Mouse (Mus musculus): ENCODE data around the gene Lsm2. TPM values are rescaled to one million over a fixed set of nuclear protein-coding genes. Genes with fewer than 3 reads are reported as not detected.
"Not testable (repeated sequence)": the region's sequence is repeated elsewhere in the genome, so short reads cannot be mapped to it uniquely, and the experiment has no call there.

Lsm2 gene
- total RNA-seq, 2 experiments from 2014 or later = 35.9 to 38.5 TPM

GRCm38 (mm10) chr17:34980655-34981054 lies 1.0 kb upstream of the Lsm2 start:
- intact Hi-C loops (cut with DNase I) = no loop called here
- no peak for DNase-seq

GRCm38 (mm10) chr17:34982328-34982727 lies 666 bp downstream of the Lsm2 start:
- DNase-seq = no peak
- intact Hi-C loops (cut with DNase I) = no loop called here

GRCm38 (mm10) chr17:34984218-34984617 lies 2.6 kb downstream of the Lsm2 start:
- intact Hi-C loops (cut with DNase I) = no loop called here
- DNase-seq = no peak

- intact Hi-C loops (cut with DNase I) = no loop called here
- DNase-seq = no peak
These were observed 13.1 kb downstream of the Lsm2 start for GRCm38 (mm10) chr17:34994751-34995150.

- DNase-seq; intact Hi-C loops (cut with DNase I): not testable (repeated sequence)
These were observed 13.5 kb downstream of the Lsm2 start for GRCm38 (mm10) chr17:34995192-34995591.

GRCm38 (mm10) chr17:34995927-34996326 lies 14.3 kb downstream of the Lsm2 start:
- intact Hi-C loops (cut with DNase I); DNase-seq: not testable (repeated sequence)

GRCm38 (mm10) chr17:34996411-34997141 lies 14.9 kb downstream of the Lsm2 start:
- DNase-seq = no peak
- intact Hi-C loops (cut with DNase I) = no loop called here

- DNase-seq = no peak
- intact Hi-C loops (cut with DNase I) = no loop called here
These were observed 15.5 kb downstream of the Lsm2 start for GRCm38 (mm10) chr17:34997142-34997483.

GRCm38 (mm10) chr17:34998526-34999430 lies 17.1 kb downstream of the Lsm2 start:
- intact Hi-C loops (cut with DNase I) = no loop called here
- no peak for DNase-seq

- DNase-seq; intact Hi-C loops (cut with DNase I): not testable (repeated sequence)
These were observed 18.4 kb downstream of the Lsm2 start for GRCm38 (mm10) chr17:34999871-35000716.

GRCm38 (mm10) chr17:35000717-35001451 lies 19.2 kb downstream of the Lsm2 start, which contains the start of gene Vars:
Gene Vars, plus strand, starts transcription at chr17:35000987.
- DNase-seq = peak; percentile 87
- intact Hi-C loops (cut with DNase I) = no loop called here

GRCm38 (mm10) chr17:35001452-35002152 lies 19.9 kb downstream of the Lsm2 start:
- no peak for DNase-seq
- intact Hi-C loops (cut with DNase I) = loop anchor here (2.0 kb wide), 1 partner anchor 69 kb away; no protein-coding TSS in a partner anchor

GRCm38 (mm10) chr17:35002153-35002865 lies 20.6 kb downstream of the Lsm2 start:
- intact Hi-C loops (cut with DNase I) = loop anchor here (2.0 kb wide), 1 partner anchor 70 kb away; no protein-coding TSS in a partner anchor

GRCm38 (mm10) chr17:35003022-35003838 lies 21.6 kb downstream of the Lsm2 start:
- intact Hi-C loops (cut with DNase I) = loop anchor here (2.0 kb wide), 1 partner anchor 70 kb away; no protein-coding TSS in a partner anchor
- no peak for DNase-seq

More at GRCm38 (mm10) chr17:35002153-35002865, 20.6 kb downstream of the Lsm2 start:
- no peak for DNase-seq

GRCm38 (mm10) chr17:35004075-35004717 lies 22.5 kb downstream of the Lsm2 start:
- no peak for DNase-seq
- intact Hi-C loops (cut with DNase I) = no loop called here

GRCm38 (mm10) chr17:35005158-35005557 lies 23.5 kb downstream of the Lsm2 start:
- no peak for DNase-seq
- intact Hi-C loops (cut with DNase I) = no loop called here

GRCm38 (mm10) chr17:35005902-35006301 lies 24.2 kb downstream of the Lsm2 start:
- intact Hi-C loops (cut with DNase I); DNase-seq: not testable (repeated sequence)

All from left cerebral cortex, postnatal 4 days (tissue).